Mouse (Mus musculus): Measurements from ENCODE around the gene Gm49510. TPM values are rescaled to one million over a fixed set of nuclear protein-coding genes. Genes with fewer than 3 reads are reported as not detected.

Gm49510 gene
- polyA plus RNA-seq, 1 experiment from 2014 or later, result 0.07 TPM

- H3K4me3 ChIP-seq (ENCODE audit: low read depth, low read length), result no peak overlapping the region
- H3K27ac ChIP-seq (ENCODE audit: low read depth), result peak overlapping the region; percentile 30; the same call in 1 of the 2 replicates
- 76% methylated on average over 7 of the region's 7 CpGs for WGBS (ENCODE audit: insufficient replicate concordance)
- no peaks in the 10 kb centered on the region for H3K27me3 ChIP-seq (ENCODE audit: insufficient read depth, low read length)
- ATAC-seq, result no peak
- no peak overlapping the region for H3K9ac ChIP-seq (replicated peaks)
- H3K4me2 ChIP-seq (ENCODE audit: low read depth, low read length), result no peak overlapping the region
- H3K9me3 ChIP-seq (ENCODE audit: low read length), result no peaks in the 10 kb centered on the region
- no peak for TF ChIP-seq CTCF (IDR thresholded peaks at IDR 0.05; ENCODE audit: low read depth)
- no peak for TF ChIP-seq EP300 (IDR thresholded peaks at IDR 0.05; ENCODE audit: low read depth)
- DNase-seq, result no peak
- no peaks in the 10 kb centered on the region for H3K4me1 ChIP-seq (ENCODE audit: insufficient read depth)
- H3K36me3 ChIP-seq (replicated peaks; ENCODE audit: insufficient read depth, low read length), result no peaks in the 10 kb centered on the region
Observed at GRCm38 (mm10) chr15:78868826-78869233, 30.6 kb upstream of the Gm49510 start.

GRCm38 (mm10) chr15:78869775-78870174, 29.7 kb upstream of the Gm49510 start:
- H3K4me2 ChIP-seq (ENCODE audit: low read depth, low read length), result no peak overlapping the region
- no peaks in the 10 kb centered on the region for H3K4me1 ChIP-seq (ENCODE audit: insufficient read depth)
- H3K9me3 ChIP-seq (ENCODE audit: low read length), result no peaks in the 10 kb centered on the region
- 11% methylated on average over 6 of the region's 6 CpGs for WGBS (ENCODE audit: insufficient replicate concordance)
- ATAC-seq (peak; percentile 17; the same call in 1 of the 2 replicates), DNase-seq (peak; percentile 55)
- TF ChIP-seq CTCF (IDR thresholded peaks at IDR 0.05; ENCODE audit: low read depth), result peak; percentile 85
- TF ChIP-seq EP300 (IDR thresholded peaks at IDR 0.05; ENCODE audit: low read depth), result no peak
- H3K36me3 ChIP-seq (replicated peaks; ENCODE audit: insufficient read depth, low read length), result no peaks in the 10 kb centered on the region
- no peak overlapping the region for H3K4me3 ChIP-seq (ENCODE audit: low read depth, low read length)
- no peak overlapping the region for H3K27ac ChIP-seq (ENCODE audit: low read depth)
- H3K9ac ChIP-seq (replicated peaks), result no peak overlapping the region
- no peaks in the 10 kb centered on the region for H3K27me3 ChIP-seq (ENCODE audit: insufficient read depth, low read length)

GRCm38 (mm10) chr15:78872021-78872608, 27.4 kb upstream of the Gm49510 start:
- Histone ChIP-seq H3K9me3 (ENCODE audit: low read length) (no peaks in the 10 kb centered on the region), H3K27me3 (ENCODE audit: insufficient read depth, low read length) (no peaks in the 10 kb centered on the region), H3K9ac (replicated peaks) (no peak overlapping the region), H3K4me1 (ENCODE audit: insufficient read depth) (peaks cover 11% of the 10 kb centered on the region), H3K4me3 (ENCODE audit: low read depth, low read length) (no peak overlapping the region), H3K4me2 (ENCODE audit: low read depth, low read length) (no peak overlapping the region), H3K27ac (ENCODE audit: low read depth) (no peak overlapping the region), H3K36me3 (replicated peaks; ENCODE audit: insufficient read depth, low read length) (no peaks in the 10 kb centered on the region)
- 48% methylated on average over 5 of the region's 5 CpGs for WGBS (ENCODE audit: insufficient replicate concordance)
- peak; percentile 35 for TF ChIP-seq CTCF (IDR thresholded peaks at IDR 0.05; ENCODE audit: low read depth)
- no peak for TF ChIP-seq EP300 (IDR thresholded peaks at IDR 0.05; ENCODE audit: low read depth)
- DNase-seq (no peak), ATAC-seq (no peak)

DNA sequence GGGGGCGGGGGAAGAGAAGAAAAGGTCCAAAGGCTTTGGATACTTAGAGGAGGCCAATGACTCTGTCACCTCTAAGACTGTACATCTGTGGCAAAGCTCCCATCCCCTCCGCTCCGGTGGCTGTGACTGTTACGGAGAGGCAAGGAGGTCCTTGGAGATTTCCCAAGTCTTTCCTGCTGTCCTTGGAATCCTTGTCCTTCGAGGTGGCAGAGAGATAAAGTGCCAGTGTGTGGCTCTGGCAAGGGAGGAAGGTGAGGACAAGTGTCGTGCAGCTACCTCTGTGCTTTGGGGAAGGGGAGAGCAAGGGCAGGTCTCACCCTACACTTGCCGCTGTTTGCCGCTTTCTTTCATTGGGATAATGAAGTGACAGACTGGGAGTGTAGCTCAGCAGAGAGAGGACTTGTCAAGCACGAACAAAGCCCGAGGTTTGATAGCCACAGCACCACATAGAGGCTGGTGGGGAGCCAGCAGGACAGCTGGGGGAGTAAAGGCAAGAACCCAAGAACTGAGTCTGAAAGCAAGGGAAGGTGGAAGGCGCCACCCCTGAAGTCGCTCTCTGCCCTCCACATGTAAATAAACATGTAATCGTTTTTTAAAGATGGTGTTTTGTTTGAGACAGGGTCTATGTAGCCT, 25.5 kb upstream of the Gm49510 start:
- Histone ChIP-seq H3K36me3 (replicated peaks; ENCODE audit: insufficient read depth, low read length) (no peaks in the 10 kb centered on the region), H3K9ac (replicated peaks) (no peak overlapping the region), H3K4me2 (ENCODE audit: low read depth, low read length) (no peak overlapping the region), H3K27ac (ENCODE audit: low read depth) (no peak overlapping the region), H3K9me3 (ENCODE audit: low read length) (no peaks in the 10 kb centered on the region), H3K27me3 (ENCODE audit: insufficient read depth, low read length) (no peaks in the 10 kb centered on the region), H3K4me3 (ENCODE audit: low read depth, low read length) (no peak overlapping the region), H3K4me1 (ENCODE audit: insufficient read depth) (peaks cover 19% of the 10 kb centered on the region)
- 71% methylated on average over 13 of the region's 13 CpGs for WGBS (ENCODE audit: insufficient replicate concordance)
- TF ChIP-seq CTCF (IDR thresholded peaks at IDR 0.05; ENCODE audit: low read depth) (no peak), EP300 (IDR thresholded peaks at IDR 0.05; ENCODE audit: low read depth) (no peak)
- no peak for ATAC-seq
- no peak for DNase-seq

- no peak for ATAC-seq
- Histone ChIP-seq H3K27ac (ENCODE audit: low read depth) (no peak overlapping the region), H3K9me3 (ENCODE audit: low read length) (no peaks in the 10 kb centered on the region), H3K36me3 (replicated peaks; ENCODE audit: insufficient read depth, low read length) (no peaks in the 10 kb centered on the region), H3K4me2 (ENCODE audit: low read depth, low read length) (no peak overlapping the region), H3K27me3 (ENCODE audit: insufficient read depth, low read length) (no peaks in the 10 kb centered on the region), H3K4me3 (ENCODE audit: low read depth, low read length) (no peak overlapping the region), H3K4me1 (ENCODE audit: insufficient read depth) (peaks cover 26% of the 10 kb centered on the region), H3K9ac (replicated peaks) (no peak overlapping the region)
- WGBS (ENCODE audit: insufficient replicate concordance), result 75% methylated on average over 8 of the region's 8 CpGs
- no peak for TF ChIP-seq CTCF (IDR thresholded peaks at IDR 0.05; ENCODE audit: low read depth)
- DNase-seq, result no peak
Observed at GRCm38 (mm10) chr15:78874989-78875388, 24.5 kb upstream of the Gm49510 start.

DNA sequence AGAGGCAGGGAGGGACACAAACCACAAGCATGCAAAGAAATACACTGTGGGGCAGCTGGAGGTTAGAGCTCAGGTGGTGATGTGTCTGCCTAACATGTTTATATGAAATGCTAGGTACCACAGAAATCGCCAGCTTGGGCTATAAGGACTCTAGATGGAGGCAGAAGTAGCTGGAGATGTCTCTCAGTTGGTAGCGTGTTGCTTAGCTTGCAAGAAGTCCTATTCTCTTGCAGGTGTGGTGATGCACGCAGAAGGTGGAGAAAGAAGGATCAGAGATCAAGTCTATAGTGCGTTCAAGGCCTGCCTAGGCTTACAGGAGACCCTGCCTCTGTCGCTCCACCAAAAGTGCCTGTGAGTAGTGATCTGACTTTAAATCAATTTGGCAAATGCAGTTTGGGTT, 23.9 kb upstream of the Gm49510 start:
- ATAC-seq (no peak), DNase-seq (no peak)
- no peak for TF ChIP-seq CTCF (IDR thresholded peaks at IDR 0.05; ENCODE audit: low read depth)
- H3K9me3 ChIP-seq (ENCODE audit: low read length), result no peaks in the 10 kb centered on the region
- H3K27me3 ChIP-seq (ENCODE audit: insufficient read depth, low read length), result no peaks in the 10 kb centered on the region
- peak overlapping the region; percentile 92; the same call in 1 of the 2 replicates for H3K4me2 ChIP-seq (ENCODE audit: low read depth, low read length)
- peak overlapping the region; percentile 96; the same call in 1 of the 2 replicates for H3K27ac ChIP-seq (ENCODE audit: low read depth)
- peaks cover 26% of the 10 kb centered on the region for H3K4me1 ChIP-seq (ENCODE audit: insufficient read depth)
- H3K36me3 ChIP-seq (replicated peaks; ENCODE audit: insufficient read depth, low read length), result 0 out of 2 replicates have a peak, but pooled peaks cover 4% of the 10 kb centered on the region
- H3K9ac ChIP-seq (replicated peaks), result no peak overlapping the region
- WGBS (ENCODE audit: insufficient replicate concordance), result 87% methylated on average over 5 of the region's 5 CpGs
- no peak overlapping the region for H3K4me3 ChIP-seq (ENCODE audit: low read depth, low read length)

Data from liver, postnatal 0 days (tissue).